Mouse (Mus musculus): ENCODE results near the gene Olfr774.
"Not testable (repeated sequence)": the region's sequence is repeated elsewhere in the genome, so short reads cannot be mapped to it uniquely, and the experiment has no call there.

The Olfr774 gene

DNA sequence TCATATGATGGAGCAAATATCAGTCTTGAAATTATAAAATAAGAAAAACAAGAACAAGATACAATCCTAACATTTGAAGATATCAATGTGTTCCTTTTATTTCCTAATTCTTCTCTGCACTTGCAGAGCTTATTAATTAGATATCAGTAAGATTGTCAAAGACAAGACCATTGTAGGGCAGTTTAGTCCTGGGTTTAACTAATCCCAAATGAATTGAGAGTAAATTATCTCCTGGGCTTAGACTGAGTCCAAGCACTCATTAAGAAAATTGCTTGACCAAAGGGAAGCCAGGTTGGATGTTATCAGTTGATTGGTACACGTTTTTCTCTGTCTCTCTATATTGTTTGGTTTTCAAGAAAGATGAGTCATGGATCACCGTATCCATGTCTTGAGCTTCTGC, at the start of gene Olfr774:
Olfr774 (plus strand) TSS at position 301 of the 400 bp plus-strand sequence.
- DNase-seq = no peak

DNA sequence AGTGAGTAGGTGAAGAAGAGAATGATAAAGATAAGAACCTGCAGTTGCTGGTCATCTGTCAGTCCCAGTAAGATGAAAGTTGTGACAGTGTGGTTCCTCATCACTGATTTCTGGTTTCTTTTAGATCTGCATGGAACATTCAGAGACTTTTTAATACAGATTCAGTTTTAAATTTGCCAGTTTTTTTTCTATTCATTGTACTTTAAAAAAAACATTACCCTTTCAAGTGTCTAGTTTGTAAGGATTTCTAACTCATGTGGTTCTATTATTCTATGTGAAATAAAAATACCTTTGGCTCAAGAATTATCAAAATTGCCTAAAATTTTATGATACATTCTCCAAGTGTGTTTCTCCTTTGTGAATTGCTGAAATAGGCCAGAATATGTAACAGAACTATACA, 48.7 kb upstream of the Olfr774 start, which contains the start of gene Olfr773:
Olfr773 (minus strand) TSS at position 101 of the 400 bp plus-strand sequence.
- not testable (repeated sequence) for DNase-seq

DNA sequence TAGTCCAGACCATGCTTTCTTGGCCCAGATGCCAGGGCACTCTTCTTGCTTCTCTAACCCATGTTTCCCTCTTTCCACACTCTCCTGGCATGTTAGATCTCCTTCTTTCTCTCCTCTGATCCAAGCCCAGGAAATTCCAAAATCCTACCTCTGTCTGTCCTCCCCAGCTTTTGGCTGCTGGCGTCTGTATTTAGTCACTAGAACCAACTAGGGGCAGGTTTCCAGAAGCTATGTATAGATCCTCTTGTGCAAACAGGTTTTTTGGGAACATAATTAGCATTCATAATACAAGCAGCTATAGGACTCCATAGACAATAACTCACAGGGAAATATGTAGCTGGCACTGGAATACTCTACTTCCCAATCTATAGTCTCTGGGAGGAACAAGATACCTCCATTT, 5.3 kb upstream of the Olfr774 start:
- no peak for DNase-seq

DNA sequence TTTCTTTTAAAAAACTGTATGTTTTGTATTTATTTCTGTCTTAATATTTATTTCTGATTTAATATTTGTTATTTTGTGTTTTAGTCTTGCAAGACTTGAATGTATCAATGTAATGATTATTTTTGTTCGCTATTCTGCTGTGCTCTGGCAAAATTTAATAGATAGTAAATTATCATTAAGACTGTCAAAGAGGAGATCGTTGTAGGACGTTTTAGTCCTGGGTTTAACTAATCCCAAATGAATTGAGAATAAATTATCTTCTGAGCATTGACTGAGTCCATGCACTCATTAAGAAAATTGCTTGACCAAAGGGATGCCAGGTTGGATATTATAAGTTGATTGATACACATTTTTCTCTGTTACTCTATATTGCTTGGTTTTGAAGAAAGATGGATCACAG, 12.1 kb downstream of the Olfr774 start, which contains the start of gene Olfr775:
Olfr775 (plus strand) TSS at position 301 of the 400 bp plus-strand sequence.
- no peak for DNase-seq

DNA sequence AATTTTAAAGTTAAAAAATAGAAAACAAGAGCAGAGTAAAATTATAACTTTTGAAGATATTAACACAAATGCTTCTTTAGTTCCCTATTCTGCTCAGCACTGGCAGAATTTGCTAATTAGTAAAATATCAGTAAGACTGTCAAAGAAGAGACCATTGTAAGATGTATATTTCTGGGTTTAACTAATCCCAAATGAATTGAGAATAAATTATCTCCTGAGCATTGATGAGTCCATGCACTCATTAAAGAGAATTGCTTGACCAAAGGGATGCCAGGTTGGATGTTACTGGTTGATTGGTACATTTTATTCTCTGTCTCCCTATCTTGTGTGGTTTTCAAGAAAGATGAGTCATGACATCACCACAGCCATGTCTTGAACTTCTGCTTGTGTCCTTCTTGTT, 22.8 kb downstream of the Olfr774 start, which contains the start of gene Olfr776:
Olfr776 (plus strand) TSS at position 301 of the 400 bp plus-strand sequence.
- DNase-seq = no peak

DNA sequence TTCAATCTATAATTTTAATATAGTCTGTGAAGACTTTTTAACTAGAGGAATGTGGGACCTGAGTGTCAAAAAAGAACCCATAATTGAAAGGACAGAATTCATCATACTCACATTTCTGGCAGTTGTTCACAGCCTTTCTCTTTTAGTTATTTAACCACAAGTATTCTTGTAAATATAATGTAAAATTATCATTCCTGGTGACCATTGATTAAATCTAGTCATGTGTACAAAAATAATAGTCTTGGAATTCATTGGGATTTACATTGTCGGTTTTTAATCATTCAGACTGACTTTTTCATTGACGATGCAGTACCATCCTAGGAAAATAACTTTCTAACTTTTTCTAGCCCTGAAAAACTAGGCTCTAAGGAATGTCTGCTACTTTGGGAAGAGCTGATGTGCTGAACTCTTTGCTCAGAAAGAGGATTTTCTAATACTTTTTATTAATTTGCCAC, 35.1 kb downstream of the Olfr774 start, which contains the start of gene Olfr777:
Olfr777 (minus strand) TSS at position 405 of the 455 bp plus-strand sequence.
- DNase-seq = no peak
